Mouse (Mus musculus): ENCODE measurements around the gene Ddo. TPM values are rescaled to one million over a fixed set of nuclear protein-coding genes. Genes with fewer than 3 reads are reported as not detected.

The Ddo gene
- polyA plus RNA-seq, 1 experiment from 2014 or later: 0.79 TPM

DNA sequence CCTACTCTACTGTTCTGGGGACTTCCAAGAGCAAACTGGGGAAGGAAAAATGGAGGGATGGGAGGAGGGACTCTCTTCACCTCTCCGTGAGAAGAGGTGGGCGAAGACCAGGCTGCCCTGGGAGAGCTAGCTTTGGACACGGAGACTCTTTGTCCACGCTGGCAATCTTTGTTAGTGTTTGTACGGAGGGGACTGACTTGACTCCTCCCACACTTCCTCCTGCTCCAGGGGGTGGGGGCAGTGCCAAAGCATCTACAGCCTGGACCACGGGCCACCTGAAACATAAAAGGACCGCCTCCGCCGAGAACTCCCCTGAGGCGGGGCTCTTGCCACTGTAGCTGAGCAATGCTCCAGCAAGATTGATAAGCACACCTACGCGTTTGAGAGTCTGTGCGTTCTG, 44.3 kb downstream of the Ddo start:
- H3K9ac ChIP-seq (ENCODE audit: low read length): peak overlapping the region; percentile 7; the same call in 1 of the 2 replicates
- H3K27me3 ChIP-seq (replicated peaks; ENCODE audit: control insufficient read depth, insufficient read depth, low read length): no peaks in the 10 kb centered on the region
- H3K27ac ChIP-seq (ENCODE audit: low read depth, low read length): no peak overlapping the region
- H3K9me3 ChIP-seq (replicated peaks; ENCODE audit: control insufficient read depth, low read length): no peaks in the 10 kb centered on the region
- H3K4me2 ChIP-seq (ENCODE audit: low read length): peak overlapping the region; percentile 21; the same call in 1 of the 2 replicates
- WGBS: 9% methylated on average over 13 of the region's 13 CpGs
- peaks cover 4% of the 10 kb centered on the region; the same call in 1 of the 2 replicates for H3K4me1 ChIP-seq (ENCODE audit: control insufficient read depth, insufficient read depth, low read length)
- H3K36me3 ChIP-seq (ENCODE audit: control insufficient read depth, insufficient read depth, low read length): no peaks in the 10 kb centered on the region
- H3K4me3 ChIP-seq (ENCODE audit: low read depth, low read length): no peak overlapping the region
- ATAC-seq (no peak), DNase-seq (ENCODE audit: low spot score) (no peak)

DNA sequence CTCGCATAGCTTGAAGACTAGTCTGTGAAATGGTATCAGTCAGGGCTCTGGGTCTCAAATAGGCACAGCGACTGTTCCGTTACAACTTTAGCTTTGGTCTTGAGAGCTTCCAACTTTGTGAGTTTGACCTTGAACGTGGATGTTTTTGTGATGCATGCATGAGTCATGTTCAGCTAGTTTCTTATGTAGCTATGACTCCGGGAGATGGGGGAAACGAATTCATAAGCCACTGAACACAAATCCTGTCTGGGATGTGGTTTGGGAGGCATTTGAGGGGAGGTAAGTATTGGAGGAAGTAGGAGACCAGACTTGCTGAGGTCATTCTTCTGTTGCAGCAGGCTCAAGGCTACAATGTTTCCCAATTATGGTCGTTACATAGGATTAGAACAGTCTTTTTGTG, 46.1 kb downstream of the Ddo start:
- Histone ChIP-seq H3K27ac (ENCODE audit: low read depth, low read length) (no peak overlapping the region), H3K4me3 (ENCODE audit: low read depth, low read length) (no peak overlapping the region), H3K27me3 (replicated peaks; ENCODE audit: control insufficient read depth, insufficient read depth, low read length) (no peaks in the 10 kb centered on the region), H3K36me3 (ENCODE audit: control insufficient read depth, insufficient read depth, low read length) (no peaks in the 10 kb centered on the region), H3K4me2 (ENCODE audit: low read length) (no peak overlapping the region), H3K9ac (ENCODE audit: low read length) (no peak overlapping the region), H3K9me3 (replicated peaks; ENCODE audit: control insufficient read depth, low read length) (no peaks in the 10 kb centered on the region), H3K4me1 (ENCODE audit: control insufficient read depth, insufficient read depth, low read length) (peaks cover 4% of the 10 kb centered on the region; the same call in 1 of the 2 replicates)
- DNase-seq (ENCODE audit: low spot score) (no peak), ATAC-seq (no peak)
- WGBS: 84% methylated on average over 7 of the region's 7 CpGs

DNA sequence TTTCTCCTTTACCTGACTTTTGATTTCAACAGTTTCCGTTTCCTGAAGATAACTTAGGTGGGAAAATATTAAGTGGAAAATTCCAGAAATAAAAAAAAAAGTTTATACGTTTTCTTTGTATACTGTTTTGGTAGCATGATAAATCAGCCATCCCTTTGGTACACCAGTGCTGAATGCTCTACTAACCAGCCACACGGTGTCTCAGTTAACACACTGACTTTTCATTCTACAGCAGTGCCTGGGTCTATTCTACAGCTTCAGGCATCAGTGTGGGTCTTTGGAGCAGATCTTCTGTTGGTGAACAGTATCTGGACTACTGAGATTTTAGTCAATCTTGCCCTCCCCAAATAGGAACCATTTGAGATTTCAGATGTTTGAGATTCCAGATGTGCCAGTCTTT, 48.7 kb downstream of the Ddo start:
- WGBS: 82% methylated on average over 3 of the region's 3 CpGs
- Histone ChIP-seq H3K9me3 (replicated peaks; ENCODE audit: control insufficient read depth, low read length) (no peaks in the 10 kb centered on the region), H3K27ac (ENCODE audit: low read depth, low read length) (no peak overlapping the region), H3K9ac (ENCODE audit: low read length) (no peak overlapping the region), H3K36me3 (ENCODE audit: control insufficient read depth, insufficient read depth, low read length) (no peaks in the 10 kb centered on the region), H3K27me3 (replicated peaks; ENCODE audit: control insufficient read depth, insufficient read depth, low read length) (no peaks in the 10 kb centered on the region), H3K4me2 (ENCODE audit: low read length) (no peak overlapping the region), H3K4me3 (ENCODE audit: low read depth, low read length) (no peak overlapping the region), H3K4me1 (ENCODE audit: control insufficient read depth, insufficient read depth, low read length) (peaks cover 6% of the 10 kb centered on the region; the same call in 1 of the 2 replicates)
- ATAC-seq (no peak), DNase-seq (ENCODE audit: low spot score) (no peak)

DNA sequence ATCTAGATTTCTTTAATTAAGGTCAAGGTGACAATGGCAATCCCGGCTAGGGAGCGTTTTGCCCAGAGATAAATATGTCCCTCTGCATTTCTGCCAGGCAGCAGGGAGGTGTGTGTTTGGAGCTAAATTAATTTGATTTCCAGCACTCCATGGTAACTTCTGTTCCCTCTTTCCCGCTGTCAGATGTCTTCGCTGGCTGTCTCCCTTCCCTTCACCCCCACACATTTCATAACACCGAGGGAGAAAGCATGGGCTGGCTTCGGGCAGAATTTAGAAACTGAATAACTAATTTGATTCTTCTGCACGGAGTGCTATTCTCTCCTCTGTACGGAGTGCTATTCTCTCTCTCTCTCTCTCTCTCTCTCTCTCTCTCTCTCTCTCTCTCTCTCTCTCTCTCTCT, 52.7 kb downstream of the Ddo start:
- 25% methylated on average over 8 of the region's 8 CpGs for WGBS
- no peak for DNase-seq (ENCODE audit: low spot score)
- peak; percentile 49; the same call in 1 of the 2 replicates for ATAC-seq

GRCm38 (mm10) chr10:40683092-40683867, 53.5 kb downstream of the Ddo start, which contains the start of gene Mettl24:
Gene Mettl24, plus strand, starts transcription at chr10:40683282.
- DNase-seq (ENCODE audit: low spot score) (peak; percentile 72), ATAC-seq (peak; percentile 80)
- H3K36me3 ChIP-seq (ENCODE audit: control insufficient read depth, insufficient read depth, low read length): no peaks in the 10 kb centered on the region
- peaks cover 6% of the 10 kb centered on the region; the same call in 1 of the 2 replicates for H3K4me1 ChIP-seq (ENCODE audit: control insufficient read depth, insufficient read depth, low read length)
- H3K4me2 ChIP-seq (ENCODE audit: low read length): peak within 1 kb of the TSS; percentile 97
- H3K27me3 ChIP-seq (replicated peaks; ENCODE audit: control insufficient read depth, insufficient read depth, low read length): no peaks in the 10 kb centered on the region
- peak within 1 kb of the TSS; percentile 48 for H3K4me3 ChIP-seq (ENCODE audit: low read depth, low read length)
- 1% methylated on average over 50 of the region's 50 CpGs for WGBS
- H3K27ac ChIP-seq (ENCODE audit: low read depth, low read length): no peak within 1 kb of the TSS
- H3K9me3 ChIP-seq (replicated peaks; ENCODE audit: control insufficient read depth, low read length): no peaks in the 10 kb centered on the region
- peak within 1 kb of the TSS; percentile 69 for H3K9ac ChIP-seq (ENCODE audit: low read length)

More for the DNA sequence above, 52.7 kb downstream of the Ddo start:
- Histone ChIP-seq H3K9me3 (replicated peaks; ENCODE audit: control insufficient read depth, low read length) (no peaks in the 10 kb centered on the region), H3K36me3 (ENCODE audit: control insufficient read depth, insufficient read depth, low read length) (no peaks in the 10 kb centered on the region), H3K4me2 (ENCODE audit: low read length) (peak overlapping the region; percentile 97), H3K27me3 (replicated peaks; ENCODE audit: control insufficient read depth, insufficient read depth, low read length) (no peaks in the 10 kb centered on the region), H3K9ac (ENCODE audit: low read length) (no peak overlapping the region), H3K27ac (ENCODE audit: low read depth, low read length) (no peak overlapping the region), H3K4me3 (ENCODE audit: low read depth, low read length) (no peak overlapping the region), H3K4me1 (ENCODE audit: control insufficient read depth, insufficient read depth, low read length) (peaks cover 6% of the 10 kb centered on the region; the same call in 1 of the 2 replicates)

- peaks cover 6% of the 10 kb centered on the region; the same call in 1 of the 2 replicates for H3K4me1 ChIP-seq (ENCODE audit: control insufficient read depth, insufficient read depth, low read length)
- no peak for DNase-seq (ENCODE audit: low spot score)
- no peak for ATAC-seq
- no peak overlapping the region for H3K9ac ChIP-seq (ENCODE audit: low read length)
- no peaks in the 10 kb centered on the region for H3K9me3 ChIP-seq (replicated peaks; ENCODE audit: control insufficient read depth, low read length)
- H3K27me3 ChIP-seq (replicated peaks; ENCODE audit: control insufficient read depth, insufficient read depth, low read length): no peaks in the 10 kb centered on the region
- H3K4me3 ChIP-seq (ENCODE audit: low read depth, low read length): peak overlapping the region; percentile 48
- 60% methylated on average over 9 of the region's 9 CpGs for WGBS
- H3K27ac ChIP-seq (ENCODE audit: low read depth, low read length): no peak overlapping the region
- H3K36me3 ChIP-seq (ENCODE audit: control insufficient read depth, insufficient read depth, low read length): no peaks in the 10 kb centered on the region
- peak overlapping the region; percentile 97 for H3K4me2 ChIP-seq (ENCODE audit: low read length)
These were observed 54.0 kb downstream of the Ddo start for GRCm38 (mm10) chr10:40683868-40684253.

DNA sequence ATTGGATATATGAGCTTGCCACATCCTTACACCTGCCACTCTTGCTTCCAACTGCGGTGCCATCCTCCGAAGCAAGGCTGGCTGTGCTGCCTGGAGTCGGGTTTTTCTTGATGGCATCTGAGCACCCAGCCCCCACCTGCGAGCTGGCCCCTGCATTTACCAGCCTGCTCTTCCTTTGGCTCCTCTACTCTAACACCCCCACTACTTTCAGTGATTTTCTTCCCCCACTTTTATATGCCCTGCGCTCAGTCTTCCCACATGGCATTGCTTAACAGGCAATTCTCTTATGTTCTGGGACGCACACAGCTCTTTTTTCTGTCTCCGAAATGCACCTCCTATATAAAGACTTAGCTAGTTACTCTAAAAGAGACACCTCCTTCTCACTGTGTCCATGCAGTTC, 54.5 kb downstream of the Ddo start:
- DNase-seq (ENCODE audit: low spot score) (no peak), ATAC-seq (no peak)
- H3K27ac ChIP-seq (ENCODE audit: low read depth, low read length): no peak overlapping the region
- peaks cover 6% of the 10 kb centered on the region; the same call in 1 of the 2 replicates for H3K4me1 ChIP-seq (ENCODE audit: control insufficient read depth, insufficient read depth, low read length)
- H3K4me3 ChIP-seq (ENCODE audit: low read depth, low read length): no peak overlapping the region
- no peaks in the 10 kb centered on the region for H3K9me3 ChIP-seq (replicated peaks; ENCODE audit: control insufficient read depth, low read length)
- H3K4me2 ChIP-seq (ENCODE audit: low read length): no peak overlapping the region
- 93% methylated on average over 7 of the region's 7 CpGs for WGBS
- H3K36me3 ChIP-seq (ENCODE audit: control insufficient read depth, insufficient read depth, low read length): no peaks in the 10 kb centered on the region
- no peaks in the 10 kb centered on the region for H3K27me3 ChIP-seq (replicated peaks; ENCODE audit: control insufficient read depth, insufficient read depth, low read length)
- no peak overlapping the region for H3K9ac ChIP-seq (ENCODE audit: low read length)

DNA sequence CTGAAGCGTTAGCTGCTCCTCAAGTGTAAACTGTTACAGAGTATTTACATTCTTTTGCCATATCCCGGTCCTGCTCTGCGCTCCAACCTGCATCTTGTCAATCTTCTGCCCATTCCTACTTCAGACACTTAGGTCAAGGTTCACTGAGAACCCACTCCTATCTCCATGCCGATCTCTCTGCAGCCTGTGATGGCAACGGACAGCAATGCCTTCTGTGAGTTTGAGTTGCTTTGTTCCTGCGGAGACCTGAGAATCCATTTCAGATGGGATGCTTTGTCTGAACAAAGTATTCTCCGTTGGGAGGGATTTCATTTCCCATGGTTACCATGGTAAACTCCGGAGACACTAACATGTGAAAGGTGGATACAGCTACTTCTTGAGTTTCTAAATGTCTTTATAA, 55.8 kb downstream of the Ddo start:
- Histone ChIP-seq H3K27me3 (replicated peaks; ENCODE audit: control insufficient read depth, insufficient read depth, low read length) (no peaks in the 10 kb centered on the region), H3K36me3 (ENCODE audit: control insufficient read depth, insufficient read depth, low read length) (no peaks in the 10 kb centered on the region), H3K27ac (ENCODE audit: low read depth, low read length) (no peak overlapping the region), H3K4me1 (ENCODE audit: control insufficient read depth, insufficient read depth, low read length) (peaks cover 6% of the 10 kb centered on the region; the same call in 1 of the 2 replicates), H3K9me3 (replicated peaks; ENCODE audit: control insufficient read depth, low read length) (no peaks in the 10 kb centered on the region), H3K4me2 (ENCODE audit: low read length) (no peak overlapping the region), H3K9ac (ENCODE audit: low read length) (no peak overlapping the region), H3K4me3 (ENCODE audit: low read depth, low read length) (no peak overlapping the region)
- DNase-seq (ENCODE audit: low spot score) (no peak), ATAC-seq (no peak)
- 71% methylated on average over 8 of the region's 8 CpGs for WGBS

GRCm38 (mm10) chr10:40686976-40687375, 57.2 kb downstream of the Ddo start:
- ATAC-seq (no peak), DNase-seq (ENCODE audit: low spot score) (no peak)
- H3K9ac ChIP-seq (ENCODE audit: low read length): no peak overlapping the region
- H3K9me3 ChIP-seq (replicated peaks; ENCODE audit: control insufficient read depth, low read length): no peaks in the 10 kb centered on the region
- 86% methylated on average over 4 of the region's 4 CpGs for WGBS
- H3K27me3 ChIP-seq (replicated peaks; ENCODE audit: control insufficient read depth, insufficient read depth, low read length): no peaks in the 10 kb centered on the region
- H3K4me1 ChIP-seq (ENCODE audit: control insufficient read depth, insufficient read depth, low read length): peaks cover 6% of the 10 kb centered on the region; the same call in 1 of the 2 replicates
- no peak overlapping the region for H3K27ac ChIP-seq (ENCODE audit: low read depth, low read length)
- H3K36me3 ChIP-seq (ENCODE audit: control insufficient read depth, insufficient read depth, low read length): no peaks in the 10 kb centered on the region
- H3K4me2 ChIP-seq (ENCODE audit: low read length): no peak overlapping the region
- H3K4me3 ChIP-seq (ENCODE audit: low read depth, low read length): no peak overlapping the region
